Mouse (Mus musculus) hindbrain, embryonic 12.5 days (tissue): ENCODE measurements at regions not wholly inside any gene's neighbourhood (a gene's known extent, or its start where the extent isn't known, plus 50 kb on each side); places are given as distances from the start of the nearest gene placed in this dataset.

Experiments used
- ATAC-seq: fragments of 200-750 bp; cut with Nextera tagmentation; 2 replicates; pipeline ENCODE4 v1.8.0; 2017; ENCODE audit warnings: moderate TSS enrichment; ENCODE audit not compliant: low FRiP score
- H3K27ac ChIP-seq: fragments of 300-500 bp; sonication (generic); 2 replicates; pipeline ENCODE4 v1.5.1; 2016; ENCODE audit warnings: mild to moderate bottlenecking
- H3K27me3 ChIP-seq: fragments of 300-500 bp; sonication (generic); 2 replicates; pipeline ENCODE4 v1.6.1; 2016; ENCODE audit warnings: mild to moderate bottlenecking
- H3K36me3 ChIP-seq: fragments of 300-500 bp; sonication (generic); 2 replicates; pipeline ENCODE4 v1.6.1; 2016; ENCODE audit warnings: mild to moderate bottlenecking
- H3K4me1 ChIP-seq: fragments of 300-500 bp; sonication (generic); 2 replicates; pipeline ENCODE4 v1.6.1; 2016
- H3K4me2 ChIP-seq: fragments of 300-500 bp; sonication (generic); replicated peaks from 2 replicates; pipeline ENCODE4 v1.6.1; 2016; ENCODE audit warnings: mild to moderate bottlenecking
- H3K4me3 ChIP-seq: fragments of 300-500 bp; sonication (generic); 2 replicates; pipeline ENCODE4 v1.5.1; 2016; ENCODE audit warnings: mild to moderate bottlenecking
- H3K9ac ChIP-seq: fragments of 300-500 bp; sonication (generic); 2 replicates; pipeline ENCODE4 v1.6.1; 2016; ENCODE audit warnings: mild to moderate bottlenecking, moderate library complexity
- H3K9me3 ChIP-seq: fragments of 300-500 bp; sonication (generic); replicated peaks from 2 replicates; pipeline ENCODE4 v1.6.1; 2016; ENCODE audit warnings: mild to moderate bottlenecking
- WGBS: fragments of 180-500 bp; shearing (Covaris S2); methylation state at CpG from one replicate; pipeline ENCODE4 v1.1.7; 2016; 5-methylcytosine and 5-hydroxymethylcytosine counted together

GRCm38 (mm10) chr13:51227836-51228235 is 57.0 kb downstream of the Nxnl2 start:
- no peak overlapping the region for H3K27ac ChIP-seq
- H3K27me3 ChIP-seq: no peaks in the 10 kb centered on the region
- no peak overlapping the region for H3K4me2 ChIP-seq
- H3K4me3 ChIP-seq: no peak overlapping the region
- no peaks in the 10 kb centered on the region for H3K36me3 ChIP-seq
- no peak overlapping the region for H3K9ac ChIP-seq
- H3K4me1 ChIP-seq: peaks cover 19% of the 10 kb centered on the region
- no peak for ATAC-seq
- H3K9me3 ChIP-seq: no peaks in the 10 kb centered on the region
- WGBS: 87% methylated on average over 9 of the region's 9 CpGs

DNA sequence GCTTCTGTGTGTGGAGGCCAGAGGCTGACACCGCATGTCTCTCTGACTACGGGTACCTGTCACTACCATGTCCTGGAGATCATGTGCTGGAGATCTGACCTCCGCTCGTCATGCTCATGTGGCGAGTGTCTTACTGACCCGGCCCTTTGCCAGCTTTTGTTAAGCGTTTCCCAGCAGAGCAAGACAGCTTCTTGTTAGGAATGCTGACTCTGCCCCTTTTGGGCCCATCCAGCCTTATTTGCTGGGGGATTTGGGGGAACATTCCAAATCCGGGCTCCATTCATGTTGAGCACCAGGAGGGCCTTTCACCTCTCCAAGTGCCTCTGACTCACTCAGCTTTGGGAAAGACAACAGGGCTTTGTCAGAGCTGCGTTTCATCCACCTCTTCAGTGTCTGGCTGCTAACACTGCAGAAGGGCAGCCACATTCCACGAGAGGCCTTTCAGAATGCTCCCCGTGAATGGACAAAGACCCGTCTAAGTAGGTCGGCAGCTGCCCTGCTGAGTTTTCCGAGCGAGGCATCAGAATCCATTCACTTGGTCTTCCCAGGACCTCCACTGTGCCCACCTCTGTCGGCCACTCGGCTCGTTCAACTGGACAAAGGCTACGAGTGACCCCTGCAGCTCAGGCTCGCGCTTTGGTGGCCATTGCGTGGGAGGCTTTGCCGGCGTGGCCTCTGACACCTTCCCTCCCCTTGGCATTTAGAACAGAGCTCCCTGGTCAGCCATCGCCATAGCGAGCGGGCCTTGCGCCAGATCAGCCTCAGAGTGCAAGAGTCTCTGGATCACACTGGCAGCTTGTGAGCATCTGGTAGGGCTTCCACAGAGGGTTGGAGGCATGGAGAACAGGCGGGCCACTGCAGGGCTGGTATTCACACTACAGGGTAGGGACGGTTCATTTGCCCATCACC is 58.3 kb downstream of the Nxnl2 start:
- Histone ChIP-seq H3K9ac (no peak overlapping the region), H3K4me3 (no peak overlapping the region), H3K4me1 (peaks cover 15% of the 10 kb centered on the region), H3K36me3 (no peaks in the 10 kb centered on the region), H3K27ac (peak overlapping the region; percentile 76), H3K9me3 (no peaks in the 10 kb centered on the region), H3K4me2 (peak overlapping the region; percentile 38), H3K27me3 (no peaks in the 10 kb centered on the region)
- peak; percentile 38; the same call in 1 of the 2 replicates for ATAC-seq
- 21% methylated on average over 30 of the region's 30 CpGs for WGBS

- ATAC-seq: no peak
- H3K4me2 ChIP-seq: no peak overlapping the region; the same call in 1 of the 2 replicates
- H3K27me3 ChIP-seq: no peaks in the 10 kb centered on the region
- H3K9me3 ChIP-seq: no peaks in the 10 kb centered on the region
- no peaks in the 10 kb centered on the region for H3K36me3 ChIP-seq
- peak overlapping the region; percentile 76; the same call in 1 of the 2 replicates for H3K27ac ChIP-seq
- H3K4me3 ChIP-seq: no peak overlapping the region
- peaks cover 15% of the 10 kb centered on the region for H3K4me1 ChIP-seq
- WGBS: 82% methylated on average over 4 of the region's 4 CpGs
- H3K9ac ChIP-seq: no peak overlapping the region
Observed at GRCm38 (mm10) chr13:51229862-51230261, 59.0 kb downstream of the Nxnl2 start.

- WGBS: 71% methylated on average over 4 of the region's 4 CpGs
- Histone ChIP-seq H3K9ac (no peak overlapping the region), H3K4me1 (peaks cover 15% of the 10 kb centered on the region), H3K27me3 (no peaks in the 10 kb centered on the region), H3K27ac (no peak overlapping the region), H3K36me3 (no peaks in the 10 kb centered on the region), H3K4me3 (no peak overlapping the region), H3K4me2 (no peak overlapping the region), H3K9me3 (no peaks in the 10 kb centered on the region)
- no peak for ATAC-seq
Observed at GRCm38 (mm10) chr13:51231586-51231985, 60.8 kb downstream of the Nxnl2 start.

GRCm38 (mm10) chr13:51247378-51247777 is 76.6 kb downstream of the Nxnl2 start:
- WGBS: 91% methylated on average over 3 of the region's 3 CpGs
- Histone ChIP-seq H3K4me2 (no peak overlapping the region), H3K9ac (no peak overlapping the region), H3K4me3 (no peak overlapping the region), H3K36me3 (no peaks in the 10 kb centered on the region), H3K27ac (no peak overlapping the region), H3K4me1 (no peaks in the 10 kb centered on the region), H3K9me3 (no peaks in the 10 kb centered on the region), H3K27me3 (no peaks in the 10 kb centered on the region)
- ATAC-seq: no peak

DNA sequence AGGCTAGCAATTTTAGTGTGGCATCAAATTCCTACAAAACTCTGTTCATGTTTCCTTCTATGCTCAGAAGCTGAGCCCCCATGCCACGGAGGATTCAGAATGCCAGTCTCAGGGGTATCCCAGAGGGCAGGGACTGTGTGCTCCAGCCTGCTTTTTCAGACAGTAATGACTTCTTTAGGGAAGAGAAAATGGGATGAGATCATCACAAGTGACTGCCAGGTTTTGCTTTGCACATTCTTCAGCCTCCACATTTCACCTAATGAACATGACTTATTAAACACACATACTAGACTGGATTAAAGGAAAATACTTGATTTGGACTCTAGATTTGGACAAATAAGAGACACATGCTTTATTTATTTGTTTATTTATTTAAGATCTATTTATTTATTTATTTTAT is 82.5 kb downstream of the Nxnl2 start:
- no peaks in the 10 kb centered on the region for H3K27me3 ChIP-seq
- H3K4me2 ChIP-seq: no peak overlapping the region
- no peak overlapping the region for H3K27ac ChIP-seq
- no peaks in the 10 kb centered on the region for H3K36me3 ChIP-seq
- H3K4me1 ChIP-seq: peaks cover 1% of the 10 kb centered on the region; the same call in 1 of the 2 replicates
- H3K9ac ChIP-seq: no peak overlapping the region
- H3K4me3 ChIP-seq: no peak overlapping the region
- ATAC-seq: no peak
- H3K9me3 ChIP-seq: no peaks in the 10 kb centered on the region
- WGBS: 85% methylated on average over 1 of the region's 1 CpGs

GRCm38 (mm10) chr13:51255688-51256087 is 84.9 kb downstream of the Nxnl2 start:
- no peaks in the 10 kb centered on the region for H3K9me3 ChIP-seq
- ATAC-seq: no peak
- no peak overlapping the region for H3K9ac ChIP-seq
- H3K36me3 ChIP-seq: no peaks in the 10 kb centered on the region
- no peak overlapping the region for H3K4me2 ChIP-seq
- peaks cover 14% of the 10 kb centered on the region for H3K4me1 ChIP-seq
- H3K4me3 ChIP-seq: no peak overlapping the region
- 95% methylated on average over 5 of the region's 5 CpGs for WGBS
- H3K27ac ChIP-seq: no peak overlapping the region
- H3K27me3 ChIP-seq: no peaks in the 10 kb centered on the region

DNA sequence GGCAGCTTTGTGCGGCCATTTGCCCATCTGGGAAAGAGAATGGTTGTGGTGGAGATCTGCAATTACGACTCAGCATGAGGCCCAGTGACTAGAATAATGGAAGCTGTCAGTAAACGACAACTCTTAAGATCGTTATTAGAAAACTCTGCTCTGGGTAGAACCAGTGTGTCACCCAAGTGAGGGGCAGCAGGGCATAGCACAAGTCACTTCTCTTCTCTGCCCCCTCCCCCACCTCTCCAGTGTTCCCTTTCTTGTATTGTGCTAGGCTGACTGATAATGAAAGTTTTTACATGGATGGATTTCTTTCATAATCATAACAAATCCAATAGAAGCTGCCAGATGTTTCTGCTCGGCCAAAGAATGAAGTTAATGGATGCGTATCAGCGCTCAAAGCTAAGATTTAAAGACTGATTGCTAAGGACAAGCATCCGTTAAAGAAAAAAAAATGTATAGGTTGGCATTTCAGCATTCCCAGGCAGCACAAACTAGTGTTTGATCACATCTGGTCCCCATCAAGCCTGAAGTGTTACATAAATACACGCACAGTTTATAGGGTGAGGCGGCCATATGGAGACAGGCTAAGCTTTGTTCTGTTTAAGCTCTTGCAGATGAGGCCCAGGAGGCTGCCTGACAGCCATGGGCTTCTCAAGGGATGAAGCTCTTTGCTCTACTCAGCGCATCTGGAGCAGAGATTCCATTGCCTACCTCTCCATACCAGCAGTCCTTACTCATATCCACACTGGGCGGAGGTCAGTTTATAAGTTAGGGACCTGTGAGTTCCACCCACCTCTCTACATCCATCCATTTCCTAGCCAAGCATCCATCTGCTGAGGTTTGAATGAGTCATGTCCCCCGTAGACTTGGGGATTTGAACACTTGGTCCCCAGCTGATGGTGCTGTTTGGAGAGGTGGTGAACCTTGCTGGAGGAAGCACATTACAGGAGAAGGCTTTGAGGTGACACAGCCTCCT is 88.2 kb downstream of the Nxnl2 start:
- H3K4me1 ChIP-seq: peaks cover 14% of the 10 kb centered on the region
- no peak overlapping the region for H3K4me2 ChIP-seq
- no peak for ATAC-seq
- H3K9me3 ChIP-seq: no peaks in the 10 kb centered on the region
- H3K27me3 ChIP-seq: no peaks in the 10 kb centered on the region
- H3K4me3 ChIP-seq: no peak overlapping the region
- no peak overlapping the region for H3K9ac ChIP-seq
- no peaks in the 10 kb centered on the region for H3K36me3 ChIP-seq
- peak overlapping the region; percentile 49 for H3K27ac ChIP-seq
- WGBS: 43% methylated on average over 13 of the region's 13 CpGs

- Histone ChIP-seq H3K9ac (no peak overlapping the region), H3K4me3 (no peak overlapping the region), H3K36me3 (no peaks in the 10 kb centered on the region), H3K27me3 (no peaks in the 10 kb centered on the region), H3K9me3 (no peaks in the 10 kb centered on the region), H3K27ac (peak overlapping the region; percentile 31; the same call in 1 of the 2 replicates), H3K4me2 (no peak overlapping the region), H3K4me1 (peaks cover 14% of the 10 kb centered on the region)
- ATAC-seq: no peak
- WGBS: 73% methylated on average over 8 of the region's 8 CpGs
Observed at GRCm38 (mm10) chr13:51261619-51262018, 90.8 kb downstream of the Nxnl2 start.

DNA sequence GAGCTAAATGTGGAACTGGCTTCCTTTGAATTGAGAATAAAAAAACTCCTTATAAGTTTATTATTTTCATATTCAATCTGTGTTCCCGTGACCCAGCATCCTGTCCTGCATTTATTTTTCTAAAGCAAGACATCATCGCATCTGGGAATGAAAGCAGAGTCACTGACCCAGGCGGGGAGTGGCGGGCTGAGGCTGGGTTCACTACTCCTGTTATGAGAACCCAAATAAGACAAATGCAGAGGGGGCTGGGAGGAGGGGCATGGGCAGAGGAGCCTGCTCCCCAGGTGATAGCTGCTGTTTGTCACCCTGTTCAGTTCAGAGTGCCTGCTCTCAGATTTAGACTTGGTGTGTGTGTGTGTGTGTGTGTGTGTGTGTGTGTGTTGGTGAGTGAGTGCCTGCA is 102.0 kb downstream of the Nxnl2 start:
- 88% methylated on average over 4 of the region's 4 CpGs for WGBS
- Histone ChIP-seq H3K9me3 (no peaks in the 10 kb centered on the region), H3K4me3 (no peak overlapping the region), H3K27ac (no peak overlapping the region), H3K9ac (no peak overlapping the region), H3K4me1 (peaks cover 8% of the 10 kb centered on the region; the same call in 1 of the 2 replicates), H3K36me3 (no peaks in the 10 kb centered on the region), H3K4me2 (no peak overlapping the region), H3K27me3 (no peaks in the 10 kb centered on the region)
- no peak for ATAC-seq

- H3K36me3 ChIP-seq: no peaks in the 10 kb centered on the region
- no peaks in the 10 kb centered on the region for H3K27me3 ChIP-seq
- H3K4me1 ChIP-seq: peaks cover 12% of the 10 kb centered on the region
- 75% methylated on average over 5 of the region's 5 CpGs for WGBS
- no peak overlapping the region for H3K4me3 ChIP-seq
- H3K9me3 ChIP-seq: no peaks in the 10 kb centered on the region
- H3K4me2 ChIP-seq: no peak overlapping the region
- ATAC-seq: no peak
- no peak overlapping the region for H3K27ac ChIP-seq
- no peak overlapping the region for H3K9ac ChIP-seq
Observed at GRCm38 (mm10) chr13:51274639-51275038, 103.8 kb downstream of the Nxnl2 start.

DNA sequence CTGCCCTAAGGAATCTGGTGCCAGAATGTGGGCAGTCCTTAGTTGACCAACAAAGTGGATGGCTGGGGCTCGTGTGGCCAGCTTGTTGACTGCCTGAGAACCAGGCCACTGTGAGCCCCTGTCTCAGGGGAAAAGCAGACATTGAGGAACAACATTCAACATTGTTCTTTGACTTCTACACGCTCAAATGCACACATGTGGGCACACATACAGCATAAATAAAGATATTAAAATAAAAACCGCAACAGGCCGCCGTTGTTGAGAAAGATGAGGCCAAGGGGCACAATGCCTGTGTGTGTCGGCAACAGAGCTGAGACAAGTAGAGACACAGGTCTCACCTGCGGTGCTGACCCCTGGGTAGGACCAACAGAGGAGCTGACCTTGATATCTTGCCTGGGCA is 105.8 kb downstream of the Nxnl2 start:
- Histone ChIP-seq H3K27ac (no peak overlapping the region), H3K9me3 (no peaks in the 10 kb centered on the region), H3K27me3 (no peaks in the 10 kb centered on the region), H3K36me3 (no peaks in the 10 kb centered on the region), H3K9ac (no peak overlapping the region), H3K4me3 (no peak overlapping the region), H3K4me1 (peaks cover 23% of the 10 kb centered on the region), H3K4me2 (no peak overlapping the region)
- ATAC-seq: no peak
- WGBS: 85% methylated on average over 7 of the region's 7 CpGs
